Mouse (Mus musculus) 416B (cell line): ENCODE measurements at regions not wholly inside any gene's neighbourhood (a gene's known extent, or its start where the extent isn't known, plus 50 kb on each side); places are given as distances from the start of the nearest gene placed in this dataset.
A peak's percentile ranks its signal among the peaks of the same experiment; 100 is the strongest.

Experiments
- DNase-seq: peaks from one replicate; pipeline ENCODE4 v3.0.0; 2011; ENCODE audit warnings: low read depth

- no peak for DNase-seq
These were observed 190.2 kb upstream of the Cdh20 start for GRCm38 (mm10) chr1:104578123-104578522.

- DNase-seq, result no peak
These were observed 184.2 kb upstream of the Cdh20 start for GRCm38 (mm10) chr1:104584123-104584522.

DNA sequence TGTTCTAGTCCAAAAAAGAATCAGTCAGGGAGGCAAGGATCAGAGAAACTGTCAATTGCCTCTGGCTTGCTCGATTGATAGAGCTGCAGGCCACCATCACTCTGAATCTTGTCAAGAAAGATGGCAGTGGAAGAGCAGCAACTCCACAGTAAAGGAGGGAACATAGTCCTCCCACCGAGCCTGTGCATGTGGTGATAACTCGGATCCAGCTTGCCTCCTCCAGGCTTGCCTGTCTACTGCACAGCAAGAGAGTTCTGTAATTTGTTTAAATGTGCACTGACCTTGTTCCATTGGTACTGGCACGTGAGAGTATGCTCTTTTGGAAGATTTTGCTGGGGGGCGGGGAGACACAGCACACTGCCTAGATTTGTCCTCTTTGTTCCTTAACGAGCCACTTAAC lies 181.3 kb upstream of the Cdh20 start:
- DNase-seq, result no peak

GRCm38 (mm10) chr1:104605301-104605700 lies 163.0 kb upstream of the Cdh20 start:
- DNase-seq, result no peak

- DNase-seq, result peak; percentile 16
These were observed 158.9 kb upstream of the Cdh20 start for GRCm38 (mm10) chr1:104609409-104609808.

GRCm38 (mm10) chr1:104617374-104617773 lies 151.0 kb upstream of the Cdh20 start:
- no peak for DNase-seq

GRCm38 (mm10) chr1:104619805-104620375 lies 148.4 kb upstream of the Cdh20 start:
- DNase-seq, result no peak

GRCm38 (mm10) chr1:104625528-104625927 lies 142.8 kb upstream of the Cdh20 start:
- no peak for DNase-seq

DNA sequence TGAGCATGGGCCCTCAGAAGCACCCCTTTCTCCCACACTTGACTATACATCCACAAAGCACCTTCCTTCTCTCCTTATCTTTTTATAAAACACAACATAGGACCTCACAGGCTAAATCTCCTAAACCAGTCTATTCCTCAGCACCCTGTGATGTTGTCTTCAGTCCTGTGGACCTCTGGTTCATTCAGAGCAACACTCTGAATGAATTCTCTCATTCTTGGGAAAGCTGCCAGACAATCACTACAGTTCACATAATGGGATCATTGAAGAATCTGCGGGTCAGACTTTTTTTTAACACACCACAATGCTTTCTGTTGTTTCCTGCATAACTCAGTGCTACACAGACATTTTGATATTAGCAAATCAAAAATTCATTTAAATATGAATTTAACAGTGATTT lies 115.9 kb upstream of the Cdh20 start:
- DNase-seq, result no peak
